Comparison of ENCODE assay signal across 23 mouse cellular contexts in genomic region chr5:118095433-118095832, GRCm38 (mm10).
"Had no signal": no experiment of that assay in that cellular context is flagged by ENCODE, and none has a peak within 500 bp of the region (broad histone marks: within the 10 kb centered on the region; RNA-seq: fewer than 3 reads in every experiment).

No protein-coding gene starts in this region.

- H3K9ac ChIP-seq: forebrain, postnatal 0 days; heart, embryonic 12.5 days; hindbrain, embryonic 14.5 days; intestine, embryonic 15.5 days; limb, embryonic 13.5 days; limb, embryonic 15.5 days; liver, embryonic 12.5 days; liver, embryonic 14.5 days had no signal

- DNase-seq: forebrain, postnatal 0 days; gastrocnemius, postnatal 14 days; gastrocnemius, postnatal 36 days; heart, adult 18-20 months; heart, postnatal 10 days; heart, postnatal 4 days; kidney, adult 18-20 months; kidney, adult 8-10 months; kidney, postnatal 14 days; kidney, postnatal 36 days; left cerebral cortex, postnatal 4 days had no signal

- H3K4me3 ChIP-seq: heart, embryonic 10.5 days; heart, embryonic 12.5 days; hindbrain, embryonic 10.5 days; intestine, embryonic 15.5 days; limb, embryonic 13.5 days; limb, embryonic 15.5 days; liver, embryonic 12.5 days had no signal

- H3K4me2 ChIP-seq: heart, embryonic 12.5 days; hindbrain, embryonic 14.5 days; intestine, embryonic 15.5 days; limb, embryonic 13.5 days; limb, embryonic 15.5 days; liver, embryonic 12.5 days had no signal

- H3K4me1 ChIP-seq: intestine, embryonic 15.5 days had no signal

- H3K9me3 ChIP-seq: heart, embryonic 10.5 days; heart, embryonic 12.5 days; hindbrain, embryonic 10.5 days; intestine, embryonic 15.5 days; limb, embryonic 13.5 days; limb, embryonic 15.5 days; liver, embryonic 12.5 days had no signal

- H3K27me3 ChIP-seq: heart, embryonic 12.5 days; intestine, embryonic 15.5 days; limb, embryonic 13.5 days; limb, embryonic 15.5 days; liver, embryonic 12.5 days had no signal

- H3K27ac ChIP-seq: heart, embryonic 10.5 days; hindbrain, embryonic 10.5 days; hindbrain, embryonic 14.5 days; intestine, embryonic 15.5 days; kidney, postnatal 0 days; limb, embryonic 13.5 days; limb, embryonic 15.5 days; liver, embryonic 12.5 days; liver, embryonic 14.5 days had no signal

- ATAC-seq: forebrain, postnatal 0 days; inflammation-experienced regulatory T-cells, adult 6 months; intestine, embryonic 15.5 days; intestine, postnatal 0 days; liver, embryonic 12.5 days had no signal
